9 mouse cellular contexts compared by ENCODE assay signal in the genomic region with DNA sequence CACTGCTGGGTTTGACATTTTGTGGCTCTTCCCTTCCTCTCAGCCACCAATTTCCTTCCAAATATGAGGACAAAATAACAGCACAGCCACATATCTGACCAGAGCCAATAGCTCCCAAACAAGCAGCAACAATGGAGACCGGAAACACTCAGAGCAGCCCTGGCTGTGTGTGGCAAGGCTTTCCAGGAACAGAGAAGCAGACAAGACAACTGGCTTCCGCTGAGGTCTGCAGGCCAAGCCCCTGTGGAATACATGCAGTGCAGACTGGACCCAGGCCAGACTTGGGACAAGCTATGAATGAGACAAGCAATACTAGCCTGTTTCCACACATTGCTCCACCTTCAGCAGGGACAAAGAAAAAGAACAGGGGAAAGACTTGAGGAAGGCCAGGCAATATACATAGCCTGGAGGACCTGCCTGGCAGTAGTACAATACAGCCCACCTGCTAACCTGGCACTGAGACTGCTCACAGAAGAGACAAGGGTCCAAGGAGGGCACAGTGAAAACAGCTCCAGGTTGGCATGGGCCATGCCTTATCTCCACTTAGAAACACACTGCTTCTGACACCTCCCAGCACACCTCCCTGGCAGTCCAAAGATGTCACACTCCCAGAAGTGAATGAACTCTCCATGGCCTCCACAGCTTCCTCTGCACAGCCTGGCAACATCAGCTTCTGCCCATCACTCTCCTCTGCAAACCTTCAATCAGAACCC. TPM values are rescaled to one million over a fixed set of nuclear protein-coding genes. Genes with fewer than 3 reads are reported as not detected.
DNase-seq lines count a peak whose midpoint lies in the region; ATAC-seq lines count a peak whose summit lies in the region.
"Had no signal": no experiment of that assay in that cellular context is flagged by ENCODE, and none has a peak within 500 bp of the region (broad histone marks: within the 10 kb centered on the region; RNA-seq: fewer than 3 reads in every experiment).

No protein-coding gene starts in this region.

- no peak overlapping the region for H3K9ac ChIP-seq in kidney, embryonic 15.5 days
- H3K9ac ChIP-seq in hindbrain, embryonic 14.5 days = no peak overlapping the region
- H3K9ac ChIP-seq: limb, embryonic 12.5 days had no signal

- no peak overlapping the region for H3K4me3 ChIP-seq in kidney, embryonic 15.5 days (replicated peaks)
- H3K4me3 ChIP-seq in hindbrain, embryonic 14.5 days (replicated peaks; ENCODE audit: low read length) = no peak overlapping the region
- H3K4me3 ChIP-seq: limb, embryonic 12.5 days had no signal

- H3K9me3 ChIP-seq in kidney, embryonic 15.5 days (replicated peaks) = no peaks in the 10 kb centered on the region
- no peaks in the 10 kb centered on the region for H3K9me3 ChIP-seq in hindbrain, embryonic 14.5 days (ENCODE audit: control insufficient read depth, low read length)
- H3K9me3 ChIP-seq: limb, embryonic 12.5 days had no signal

- no peak overlapping the region for H3K27ac ChIP-seq in kidney, embryonic 15.5 days
- H3K27ac ChIP-seq in hindbrain, embryonic 14.5 days = no peak overlapping the region
- H3K27ac ChIP-seq: limb, embryonic 12.5 days had no signal

- peaks cover 4% of the 10 kb centered on the region; the same call in 1 of the 2 replicates for H3K4me1 ChIP-seq in kidney, embryonic 15.5 days
- H3K4me1 ChIP-seq in hindbrain, embryonic 14.5 days (replicated peaks; ENCODE audit: control insufficient read depth, insufficient read depth, low read length) = 0 out of 2 replicates have a peak, but pooled peaks cover 5% of the 10 kb centered on the region

- H3K27me3 ChIP-seq in kidney, embryonic 15.5 days = no peaks in the 10 kb centered on the region
- H3K27me3 ChIP-seq in hindbrain, embryonic 14.5 days (ENCODE audit: control insufficient read depth, insufficient read depth, low read length) = no peaks in the 10 kb centered on the region
- H3K27me3 ChIP-seq: limb, embryonic 12.5 days had no signal

- no peak for ATAC-seq in kidney, embryonic 15.5 days (replicated peaks; ENCODE audit: low FRiP score)
- 0 out of 2 replicates have a peak, but pooled peaks have one; percentile 34 for ATAC-seq in hindbrain, embryonic 14.5 days (ENCODE audit: low FRiP score)

- H3K4me2 ChIP-seq in kidney, embryonic 15.5 days = no peak overlapping the region
- H3K4me2 ChIP-seq in hindbrain, embryonic 14.5 days (replicated peaks) = no peak overlapping the region
- H3K4me2 ChIP-seq: limb, embryonic 12.5 days had no signal

- peak; percentile 82 for DNase-seq in kidney, adult 11 months
- peak; percentile 77 for DNase-seq in adrenal gland, postnatal 10 days
- DNase-seq in gastrocnemius, adult 18-20 months (ENCODE audit: low spot score) = peak; percentile 55
- DNase-seq in hindbrain, embryonic 14.5 days (ENCODE audit: low spot score) = no peak
- peak; percentile 82 for DNase-seq in lung, postnatal 36 days
- no peak for DNase-seq in embryo, embryonic 10.5 days (ENCODE audit: low spot score)
- no peak for DNase-seq in embryo, embryonic 11 days

- peaks cover 10% of the 10 kb centered on the region for H3K36me3 ChIP-seq in kidney, embryonic 15.5 days
- no peaks in the 10 kb centered on the region for H3K36me3 ChIP-seq in hindbrain, embryonic 14.5 days (replicated peaks; ENCODE audit: control insufficient read depth, insufficient read depth)

- 67% methylated on average over 2 of the region's 2 CpGs for WGBS in kidney, embryonic 15.5 days
- WGBS in hindbrain, embryonic 14.5 days = 62% methylated on average over 2 of the region's 2 CpGs

RNA-seq across cellular contexts. Expression of a gene that starts 58.2 kb away (rescaled TPM):
- 16.6 and 18.1 TPM in 2 replicates for polyA plus RNA-seq in kidney, embryonic 15.5 days (2015; fragmentation: Nextera tagmentation; extraction: Ambion mirVana)
- 10 to 100 TPM; 55.3 to 74.5 TPM for total RNA-seq in adrenal gland, postnatal 10 days (2021)
- total RNA-seq in gastrocnemius, adult 18-20 months (2021) = 10 to 100 TPM; 64.7 to 72.5 TPM
- polyA plus RNA-seq in hindbrain, embryonic 14.5 days (2014; fragmentation: Nextera tagmentation; extraction: Ambion mirVana) = 26.9 and 27.5 TPM in 2 replicates

Comparison
In these comparisons a context has a peak if more than half of its experiments do, and no peak if none do; other contexts are left out.
1. DNase-seq: peak in kidney, adult 11 months (single experiment), adrenal gland, postnatal 10 days (single experiment), gastrocnemius, adult 18-20 months (single experiment) and lung, postnatal 36 days (single experiment); none in hindbrain, embryonic 14.5 days (single experiment), embryo, embryonic 10.5 days (single experiment) and embryo, embryonic 11 days (single experiment).